Mouse (Mus musculus) spleen, postnatal 10 days (tissue): ENCODE measurements around the gene Mtx1.
"Not testable (repeated sequence)": the region's sequence is repeated elsewhere in the genome, so short reads cannot be mapped to it uniquely, and the experiment has no call there.

Experiments used
- DNase-seq, 2 experiments: peaks; one replicate each; pipeline ENCODE4 v3.0.0; 2021 to 2022; ENCODE audit warnings: low spot score in 2 of 2

The Mtx1 gene

GRCm38 (mm10) chr3:89183058-89183958 lies 43.6 kb downstream of the Mtx1 start, which contains the start of gene Fam189b:
Fam189b (plus strand) TSS chr3:89183143.
- DNase-seq, result peak in 1 of 2 experiments; percentile 72

GRCm38 (mm10) chr3:89182531-89183057 lies 44.3 kb downstream of the Mtx1 start:
- no peak for DNase-seq

DNA sequence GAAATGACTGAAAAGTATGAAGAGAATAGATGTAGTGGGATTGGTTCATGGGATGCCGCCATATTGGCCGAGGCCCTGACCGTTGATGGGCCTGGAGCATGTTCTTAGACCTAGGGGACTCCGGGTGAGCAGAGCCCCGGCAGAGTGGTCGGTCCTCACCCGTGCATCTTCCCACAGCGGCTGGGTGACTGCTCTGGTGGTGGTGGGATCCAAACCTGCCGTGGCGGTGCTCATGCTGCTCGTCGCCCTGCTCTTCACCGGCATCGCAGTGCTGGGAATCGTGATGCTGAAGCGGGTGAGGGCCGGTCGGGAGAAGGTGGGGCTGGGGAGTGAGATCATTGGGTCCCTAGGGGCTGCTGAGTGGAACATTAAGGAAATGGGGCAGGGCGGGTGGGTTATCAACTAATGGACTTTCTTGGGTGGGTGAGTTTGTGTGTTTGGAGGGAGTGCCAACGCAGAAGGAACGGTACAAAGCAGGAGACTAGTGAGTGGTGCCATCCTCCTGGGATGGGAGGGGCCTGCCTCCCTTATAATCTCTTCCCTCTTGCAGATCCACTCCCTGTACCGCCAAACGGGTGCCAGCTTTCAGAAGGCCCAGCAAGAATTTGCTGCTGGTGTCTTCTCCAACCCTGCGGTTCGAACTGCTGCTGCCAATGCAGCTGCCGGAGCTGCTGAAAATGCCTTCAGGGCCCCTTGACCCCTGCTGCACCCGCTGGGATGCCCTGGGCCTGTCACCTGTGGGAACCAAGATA lies 45.0 kb downstream of the Mtx1 start:
- no peak for DNase-seq

- no peak for DNase-seq
Measured at GRCm38 (mm10) chr3:89179056-89179455, 47.8 kb downstream of the Mtx1 start.

GRCm38 (mm10) chr3:89178107-89178385 lies 48.8 kb downstream of the Mtx1 start:
- no peak for DNase-seq

GRCm38 (mm10) chr3:89177242-89178106 lies 49.4 kb downstream of the Mtx1 start, which contains the start of gene Scamp3:
Scamp3 (plus strand) TSS chr3:89177473.
- peak; percentile 62 to 81 for DNase-seq

GRCm38 (mm10) chr3:89176421-89176820 lies 50.5 kb downstream of the Mtx1 start:
- DNase-seq, result no peak

DNA sequence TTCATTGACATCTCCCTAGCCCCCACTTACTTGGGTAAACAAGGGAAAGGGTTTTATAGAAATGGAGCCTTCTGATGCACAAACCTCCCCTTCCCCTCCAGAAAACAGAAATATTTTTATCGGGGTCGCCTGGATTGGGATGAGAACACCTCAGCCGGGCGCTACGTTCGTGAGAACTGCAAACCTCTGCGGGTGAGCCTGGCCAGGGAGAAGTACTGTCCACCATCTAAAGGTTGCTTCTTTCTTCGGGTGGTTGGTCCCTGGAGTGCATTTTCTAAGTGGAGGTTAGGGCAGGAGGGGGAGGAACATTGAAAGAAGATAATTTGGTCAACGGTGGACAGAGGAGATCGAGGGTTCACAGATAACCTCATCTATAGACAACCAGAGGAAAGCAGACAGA lies 51.3 kb downstream of the Mtx1 start:
- DNase-seq, result no peak

- DNase-seq, result no peak
Measured at GRCm38 (mm10) chr3:89174844-89175243, 52.0 kb downstream of the Mtx1 start.

GRCm38 (mm10) chr3:89166945-89167344 lies 59.9 kb downstream of the Mtx1 start:
- DNase-seq, result no peak

- no peak for DNase-seq
Measured at GRCm38 (mm10) chr3:89165268-89165870, 61.5 kb downstream of the Mtx1 start.

DNA sequence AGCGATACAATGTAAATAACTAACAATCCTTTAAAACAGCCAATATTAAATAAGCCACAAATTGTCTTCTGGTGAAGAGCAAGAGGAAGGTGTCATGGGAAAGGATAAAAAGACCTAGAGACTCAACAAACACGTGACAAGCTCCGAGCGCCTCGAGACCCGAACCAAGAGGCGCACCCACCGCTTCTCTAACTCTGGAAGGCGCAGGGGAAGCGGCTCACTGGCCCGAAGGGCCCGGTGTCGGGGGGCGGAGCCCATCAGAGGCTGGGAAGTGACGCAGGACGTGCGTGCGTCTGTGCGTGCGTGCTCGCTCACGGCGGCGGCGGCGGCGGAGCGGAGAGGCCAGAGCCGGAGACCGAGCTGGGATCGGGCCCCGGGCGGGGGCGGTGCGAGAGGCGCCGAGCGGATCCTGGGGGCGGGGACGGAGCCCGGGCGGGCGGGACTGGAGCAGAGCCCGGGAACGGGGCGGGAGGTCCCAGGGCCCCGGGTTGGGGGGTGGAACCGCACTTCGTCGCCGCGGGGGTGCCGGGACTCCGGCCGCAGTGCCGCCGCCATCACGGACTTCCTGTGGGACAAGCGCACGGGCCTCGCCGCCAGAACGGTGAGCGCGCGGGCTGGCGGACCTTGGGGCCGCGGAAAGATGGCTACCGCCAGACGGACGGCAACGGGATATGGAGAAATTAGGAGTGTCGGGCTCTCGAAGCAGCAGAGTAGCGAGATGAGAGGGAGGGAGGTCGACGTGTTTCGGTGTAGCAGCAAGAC lies 62.2 kb downstream of the Mtx1 start, which contains the start of gene Clk2:
Clk2 (plus strand) TSS at position 290 of the 762 bp plus-strand sequence.
- DNase-seq, result peak; percentile 90 to 96

DNA sequence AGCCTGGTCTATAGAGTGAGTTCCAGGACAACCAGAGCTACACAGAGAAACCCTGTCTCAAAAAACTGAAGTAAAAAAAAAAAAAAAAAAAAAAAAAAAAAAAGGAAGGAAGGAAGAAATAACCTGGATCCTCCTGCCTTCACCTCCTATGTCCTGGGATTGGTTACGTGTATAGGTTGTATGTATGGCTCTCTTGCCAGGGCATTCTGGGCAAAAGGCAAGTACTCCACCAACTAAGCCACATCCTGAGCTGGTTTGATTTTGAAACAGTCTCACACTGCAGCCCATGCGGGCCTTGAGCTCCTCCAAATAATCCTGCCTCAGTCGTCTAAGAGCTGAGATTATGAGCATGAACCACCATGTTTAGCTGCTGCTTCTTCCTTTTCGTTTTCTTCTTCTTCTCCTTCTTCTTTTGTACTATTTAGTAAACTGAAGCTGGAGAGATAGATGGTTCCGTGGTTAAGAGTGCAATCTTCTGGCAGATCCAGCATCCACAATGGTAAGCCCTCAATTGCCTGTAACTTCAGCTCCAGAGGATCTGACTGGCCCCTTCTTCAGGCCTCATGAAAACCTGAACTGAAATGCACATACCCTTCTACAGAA lies 63.1 kb downstream of the Mtx1 start:
- no peak for DNase-seq

- no peak for DNase-seq
Measured at GRCm38 (mm10) chr3:89163123-89163522, 63.8 kb downstream of the Mtx1 start.

DNA sequence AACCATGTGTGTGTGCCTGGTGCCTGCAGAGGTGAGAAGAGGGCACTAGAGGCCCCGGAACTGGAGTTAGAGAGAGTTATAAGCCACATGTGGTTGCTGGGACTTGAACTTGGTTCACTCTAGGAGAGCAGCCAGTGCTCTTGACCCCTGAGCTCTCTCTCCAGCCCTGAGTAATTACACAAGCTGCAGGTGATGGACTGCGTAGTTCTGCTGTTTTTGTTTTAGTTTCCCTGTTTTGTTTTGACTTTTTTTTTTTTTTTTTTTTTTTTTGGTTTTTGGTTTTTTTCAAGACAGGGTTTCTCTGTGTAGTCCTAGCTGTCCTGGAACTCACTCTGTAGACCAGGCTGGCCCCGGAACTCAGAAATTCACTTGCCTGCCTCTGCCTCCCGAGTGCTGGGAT lies 65.1 kb downstream of the Mtx1 start:
- no peak for DNase-seq

- not testable (repeated sequence) for DNase-seq
Measured at GRCm38 (mm10) chr3:89161207-89161606, 65.7 kb downstream of the Mtx1 start.

DNA sequence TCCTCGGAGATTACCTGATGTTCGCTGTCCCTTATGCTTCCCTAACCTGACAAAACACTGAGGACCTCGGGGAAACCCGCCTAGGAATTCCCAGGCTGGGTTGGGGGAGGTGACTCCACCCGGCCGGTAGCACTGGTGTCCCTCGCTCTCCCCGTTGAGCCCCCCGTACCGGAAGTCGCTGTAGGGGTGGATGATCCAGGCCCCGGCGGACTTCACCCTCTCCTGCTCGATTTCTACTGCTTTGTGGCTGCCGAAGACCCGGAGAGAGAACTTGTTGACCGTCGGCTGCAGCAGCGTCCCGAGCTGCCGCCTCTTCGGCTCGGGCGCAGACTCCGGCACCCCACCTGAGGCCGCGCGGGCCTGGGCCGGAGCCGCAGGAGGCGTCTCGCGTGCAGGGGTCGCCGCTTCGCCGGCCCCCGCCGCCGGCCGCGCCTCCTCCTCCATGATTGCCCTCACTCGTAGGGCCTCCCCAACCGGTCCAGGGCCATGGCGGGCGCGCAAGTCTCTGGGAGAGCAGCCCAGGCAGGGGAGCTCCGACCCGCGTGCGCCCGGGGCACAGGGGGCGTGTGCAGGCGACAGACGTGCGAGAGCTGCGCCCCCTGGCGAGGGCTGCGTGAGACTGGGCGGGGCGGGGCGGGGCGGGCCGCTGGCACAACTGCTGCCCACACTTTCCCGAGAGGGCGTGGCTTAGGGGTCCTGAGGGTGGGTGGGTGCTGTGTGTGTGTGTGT lies 67.1 kb downstream of the Mtx1 start, which contains the start of gene Hcn3:
Hcn3 (minus strand) TSS at position 581 of the 729 bp plus-strand sequence.
- DNase-seq, result peak; percentile 57 to 82

DNA sequence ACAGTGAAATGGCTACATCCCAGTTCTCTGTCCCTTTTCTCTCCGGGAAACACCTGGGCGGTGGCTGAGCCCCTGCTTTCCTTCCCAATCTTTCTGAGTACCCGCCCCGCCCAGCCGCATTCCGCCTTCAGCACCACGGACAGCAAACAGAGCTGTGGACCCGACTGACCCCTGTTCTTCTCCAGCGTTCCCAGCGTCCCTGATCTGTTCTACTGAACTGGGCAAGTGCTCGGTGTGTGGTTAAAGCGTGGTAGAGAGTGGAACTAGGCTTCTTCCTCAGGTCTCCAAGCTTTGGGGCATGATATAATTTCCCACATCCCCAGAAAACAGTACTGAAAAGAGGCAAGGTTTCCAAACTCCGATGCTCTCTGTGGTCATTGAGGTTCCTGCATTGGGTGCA lies 67.7 kb downstream of the Mtx1 start:
- DNase-seq, result peak; percentile 49 to 76
